Mouse (Mus musculus) kidney, postnatal 25 days (tissue): ENCODE measurements at regions not wholly inside any gene's neighbourhood (a gene's known extent, or its start where the extent isn't known, plus 50 kb on each side); places are given as distances from the start of the nearest gene placed in this dataset.

ENCODE experiments used
- DNase-seq, 2 experiments: peaks; one replicate each; pipeline ENCODE4 v3.0.0; 2021; ENCODE audit warnings: mixed read lengths in 2 of 2

DNA sequence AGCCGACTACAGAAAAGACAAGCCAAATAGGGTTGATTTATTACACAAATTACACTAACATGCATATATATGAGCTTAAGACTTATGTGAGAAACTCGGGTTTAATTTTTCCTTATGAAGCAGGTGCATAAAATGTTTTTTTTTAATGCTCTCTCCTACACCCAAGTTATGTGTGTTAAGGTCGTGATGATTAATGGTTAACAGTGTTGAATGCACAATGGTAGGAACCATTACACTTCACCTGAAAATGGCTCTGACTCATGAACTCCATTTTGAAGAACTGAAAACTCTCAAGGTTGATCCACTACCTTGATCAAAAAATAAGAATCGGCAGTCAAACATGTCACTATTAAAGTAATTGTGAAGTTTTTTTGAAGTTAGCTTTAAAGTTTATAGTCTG is 59.4 kb upstream of the Ifne start:
- DNase-seq = no peak

DNA sequence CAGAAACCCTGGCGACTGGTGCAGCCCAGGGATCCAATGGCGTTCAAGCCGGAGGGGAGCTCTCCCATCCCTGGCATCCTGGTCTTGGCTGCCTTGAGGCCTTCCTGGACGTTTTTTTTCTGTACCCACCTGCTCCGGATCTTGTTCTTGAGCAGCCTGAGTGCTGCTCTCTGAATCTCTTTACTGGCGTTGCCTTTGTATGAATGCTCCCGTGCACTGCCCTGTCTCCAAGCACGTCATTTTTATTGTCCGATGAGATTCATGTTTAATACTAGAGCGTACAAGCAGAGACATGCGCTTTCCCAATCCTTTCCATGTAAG is 58.7 kb upstream of the Ifne start:
- no peak for DNase-seq

GRCm38 (mm10) chr4:88937866-88938711 is 58.1 kb upstream of the Ifne start:
- peak; percentile 39 to 74 for DNase-seq

- DNase-seq = no peak
These were observed 57.0 kb upstream of the Ifne start for GRCm38 (mm10) chr4:88936976-88937375.

GRCm38 (mm10) chr4:88935901-88936300 is 55.9 kb upstream of the Ifne start:
- DNase-seq = no peak

- no peak for DNase-seq
These were observed 55.3 kb upstream of the Ifne start for GRCm38 (mm10) chr4:88935316-88935715.

DNA sequence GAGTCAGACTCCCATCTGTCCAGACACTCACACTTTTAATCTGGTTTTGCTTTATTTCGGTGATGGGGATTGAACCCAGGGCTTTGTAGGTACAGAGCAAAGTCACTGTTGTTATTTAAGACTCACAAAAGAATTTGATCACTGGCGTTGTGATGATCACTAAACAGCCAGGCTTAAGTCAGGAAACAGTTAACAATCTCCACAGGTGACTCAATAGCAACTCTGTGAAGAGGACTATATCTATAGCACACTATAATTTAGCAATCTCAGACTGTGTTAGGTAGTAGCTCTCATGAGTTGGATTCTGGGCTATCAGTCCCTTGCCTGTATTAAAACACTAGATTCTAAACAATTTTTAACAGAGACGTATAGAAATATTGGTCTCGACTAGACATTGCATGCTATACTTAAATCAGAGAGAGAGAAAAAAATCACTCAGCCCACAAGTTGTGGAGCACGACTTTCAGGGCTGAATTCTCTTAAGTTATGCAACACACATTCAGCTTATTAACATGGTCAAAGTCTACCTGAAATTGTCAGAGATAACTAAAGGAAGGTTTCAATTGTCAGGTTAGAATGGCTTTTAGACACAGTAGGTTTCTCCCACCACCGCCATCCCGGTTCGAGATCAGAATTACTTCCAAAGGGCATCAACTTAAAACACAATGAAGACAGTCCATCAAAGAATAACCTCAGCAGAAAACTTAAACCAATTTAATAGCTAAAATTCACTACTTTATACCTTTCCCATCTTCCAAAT is 54.4 kb upstream of the Ifne start:
- DNase-seq = no peak

- DNase-seq = no peak
These were observed 51.2 kb upstream of the Ifne start for GRCm38 (mm10) chr4:88931217-88931616.
